Mouse (Mus musculus) embryonic fibroblast, embryonic 13.5 days (primary cell): Measurements from ENCODE around the gene Cilp2. TPM values are rescaled to one million over a fixed set of nuclear protein-coding genes. Genes with fewer than 3 reads are reported as not detected.
A peak's percentile ranks its signal among the peaks of the same experiment; 100 is the strongest.

Experiments
- H3K27ac ChIP-seq: 2 replicates; pipeline ENCODE4 v1.5.1; 2012; ENCODE audit warnings: low read length, control low read depth, inconsistent platforms; ENCODE audit not compliant: insufficient read depth
- H3K4me1 ChIP-seq: 2 replicates; pipeline ENCODE4 v1.6.1; 2011; ENCODE audit warnings: low read length; ENCODE audit not compliant: control insufficient read depth, insufficient read depth
- H3K4me3 ChIP-seq: 2 replicates; pipeline ENCODE4 v1.5.1; 2011; ENCODE audit warnings: mild to moderate bottlenecking, control low read depth, low read length; ENCODE audit not compliant: insufficient read depth
- CTCF ChIP-seq: IDR thresholded peaks from 2 replicates; pipeline ENCODE4 v1.5.1; 2011; ENCODE audit warnings: mild to moderate bottlenecking, control low read depth, low read length, moderate library complexity, borderline replicate concordance; ENCODE audit not compliant: insufficient read depth
- POLR2A ChIP-seq: IDR thresholded peaks from 2 replicates; pipeline ENCODE4 v1.6.1; 2011; ENCODE audit warnings: low read depth, mild to moderate bottlenecking, control low read depth, low read length, moderate library complexity
- polyA plus RNA-seq: library from polyadenylated mRNA; stranded (reverse); fragments of >200 nt; gene quantifications from 2 replicates; pipeline ENCODE4 v1.2.4, GENCODE M21; 2011; ENCODE audit warnings: low read depth; ENCODE audit not compliant: missing spikeins, insufficient read length

Gene Cilp2
- polyA plus RNA-seq, 1 experiment: not detected

- TF ChIP-seq CTCF: no peak
- TF ChIP-seq POLR2A: no peak
- peak overlapping the region; percentile 1; the same call in 1 of the 2 replicates for H3K27ac ChIP-seq
- H3K4me3 ChIP-seq: no peak overlapping the region
- H3K4me1 ChIP-seq: peaks cover 16% of the 10 kb centered on the region
Observed at GRCm38 (mm10) chr8:69919010-69919409, 31.5 kb upstream of the Cilp2 start.

- no peak overlapping the region for H3K4me3 ChIP-seq
- TF ChIP-seq POLR2A (no peak), CTCF (no peak)
- no peak overlapping the region for H3K27ac ChIP-seq
- H3K4me1 ChIP-seq: peaks cover 13% of the 10 kb centered on the region
Observed at GRCm38 (mm10) chr8:69918506-69918905, 31.0 kb upstream of the Cilp2 start.

GRCm38 (mm10) chr8:69915748-69916147 lies 28.3 kb upstream of the Cilp2 start:
- TF ChIP-seq POLR2A: no peak
- no peak for TF ChIP-seq CTCF
- no peak overlapping the region for H3K27ac ChIP-seq
- peaks cover 8% of the 10 kb centered on the region for H3K4me1 ChIP-seq
- no peak overlapping the region for H3K4me3 ChIP-seq

GRCm38 (mm10) chr8:69914526-69914925 lies 27.0 kb upstream of the Cilp2 start:
- Histone ChIP-seq H3K4me1 (no peaks in the 10 kb centered on the region), H3K27ac (no peak overlapping the region), H3K4me3 (no peak overlapping the region)
- TF ChIP-seq CTCF: no peak
- TF ChIP-seq POLR2A: no peak

- TF ChIP-seq CTCF: no peak
- H3K4me1 ChIP-seq: peaks cover 4% of the 10 kb centered on the region; the same call in 1 of the 2 replicates
- no peak overlapping the region for H3K27ac ChIP-seq
- H3K4me3 ChIP-seq: no peak overlapping the region
Observed at GRCm38 (mm10) chr8:69912478-69913074, 25.1 kb upstream of the Cilp2 start.

- H3K4me3 ChIP-seq: no peak overlapping the region
- no peak for TF ChIP-seq POLR2A
- TF ChIP-seq CTCF: no peak
- H3K27ac ChIP-seq: no peak overlapping the region
- peaks cover 10% of the 10 kb centered on the region; the same call in 1 of the 2 replicates for H3K4me1 ChIP-seq
Observed at GRCm38 (mm10) chr8:69911917-69912316, 24.4 kb upstream of the Cilp2 start.

- Histone ChIP-seq H3K4me1 (peaks cover 19% of the 10 kb centered on the region), H3K4me3 (no peak overlapping the region), H3K27ac (peak overlapping the region; percentile 48)
- TF ChIP-seq CTCF: no peak
- TF ChIP-seq POLR2A: no peak
Observed at GRCm38 (mm10) chr8:69907106-69907505, 19.6 kb upstream of the Cilp2 start.

- no peak overlapping the region for H3K4me3 ChIP-seq
- H3K27ac ChIP-seq: peak overlapping the region; percentile 39; the same call in 1 of the 2 replicates
- TF ChIP-seq CTCF (no peak), POLR2A (no peak)
- peaks cover 19% of the 10 kb centered on the region for H3K4me1 ChIP-seq
Observed at GRCm38 (mm10) chr8:69906260-69906659, 18.8 kb upstream of the Cilp2 start.

GRCm38 (mm10) chr8:69904096-69904495 lies 16.6 kb upstream of the Cilp2 start:
- Histone ChIP-seq H3K4me1 (peaks cover 21% of the 10 kb centered on the region), H3K27ac (no peak overlapping the region), H3K4me3 (no peak overlapping the region)
- TF ChIP-seq POLR2A (no peak), CTCF (no peak)

GRCm38 (mm10) chr8:69903063-69903542 lies 15.6 kb upstream of the Cilp2 start:
- Histone ChIP-seq H3K4me3 (peak overlapping the region; percentile 18), H3K27ac (peak overlapping the region; percentile 23)
- TF ChIP-seq CTCF (no peak), POLR2A (peak; percentile 74)

More at GRCm38 (mm10) chr8:69903063-69903542, 15.6 kb upstream of the Cilp2 start:
- H3K4me1 ChIP-seq: peaks cover 21% of the 10 kb centered on the region
